Mouse (Mus musculus): Measurements from ENCODE around the gene Met.

Met gene

DNA sequence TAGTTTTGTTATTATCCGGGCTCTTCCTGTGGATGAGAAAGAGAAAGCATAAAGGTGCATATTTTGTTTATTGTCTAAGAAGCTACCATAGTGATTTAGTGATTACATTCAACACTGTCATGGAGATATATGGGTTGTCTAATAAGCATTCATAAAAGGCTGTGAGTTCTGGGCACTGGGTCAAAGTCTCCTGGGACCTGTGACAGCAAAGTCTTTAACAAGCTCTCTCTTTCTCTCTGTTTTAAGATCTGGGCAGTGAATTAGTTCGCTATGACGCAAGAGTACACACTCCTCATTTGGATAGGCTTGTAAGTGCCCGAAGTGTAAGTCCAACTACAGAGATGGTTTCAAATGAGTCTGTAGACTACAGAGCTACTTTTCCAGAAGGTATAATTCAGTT is 85.2 kb downstream of the Met start:
- DNase-seq (ENCODE audit: low spot score), result no peak

DNA sequence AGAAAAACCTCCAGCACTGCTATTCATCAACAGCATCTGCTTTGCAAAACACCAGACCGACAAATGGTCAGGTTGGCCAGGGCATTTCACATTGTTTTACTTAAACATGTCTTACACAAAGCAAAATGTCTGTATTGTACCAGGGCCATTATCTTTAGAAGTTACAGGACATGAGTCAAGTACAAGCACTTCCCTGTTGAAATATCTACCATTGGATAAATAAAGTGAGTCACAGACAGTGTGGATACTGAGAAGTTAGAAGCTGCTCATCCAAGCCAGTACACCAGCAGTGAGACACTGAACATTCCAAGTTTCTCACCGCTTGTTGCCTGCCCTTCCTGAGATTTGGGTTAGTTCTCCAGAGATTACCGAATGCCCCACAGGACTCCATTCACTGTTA is 86.0 kb downstream of the Met start:
- no peak for DNase-seq (ENCODE audit: low spot score)

DNA sequence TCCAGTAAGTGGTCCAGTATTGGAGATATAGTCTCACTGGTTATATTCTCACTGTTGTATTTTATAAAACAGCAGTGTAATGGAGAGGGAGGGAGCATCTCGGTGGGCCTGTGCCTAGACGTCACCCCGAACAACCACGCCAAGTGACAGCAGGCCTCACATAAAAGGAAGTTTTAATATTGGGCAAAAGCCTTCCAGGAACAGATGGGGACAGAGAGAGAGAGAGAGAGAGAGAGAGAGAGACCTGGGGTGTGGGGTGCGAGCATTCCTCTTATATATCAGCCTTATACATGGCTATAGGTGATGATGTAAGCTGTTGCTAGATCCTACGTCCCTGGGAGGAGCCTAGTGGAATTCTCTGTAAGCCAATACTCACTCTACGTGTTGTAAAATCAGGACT is 90.7 kb downstream of the Met start:
- no peak for DNase-seq (ENCODE audit: low spot score)

DNA sequence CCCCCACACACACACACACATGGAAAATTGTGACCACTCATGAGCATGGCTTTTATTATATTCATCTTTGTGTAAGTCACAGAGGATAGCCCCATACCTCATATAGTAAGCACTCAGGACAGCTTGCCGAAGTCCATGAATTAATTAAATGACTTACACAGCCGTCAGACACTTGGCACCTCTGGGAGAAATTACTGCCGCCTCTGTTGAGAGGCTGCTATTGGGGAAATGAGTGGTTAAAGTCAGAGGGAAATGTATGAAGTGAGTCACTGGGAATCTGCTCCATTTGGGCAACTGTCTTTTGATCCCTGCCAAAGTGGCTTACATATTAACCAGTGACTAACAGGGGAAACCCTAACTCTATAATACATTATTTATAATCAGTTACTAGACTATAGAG is 91.2 kb downstream of the Met start:
- no peak for DNase-seq (ENCODE audit: low spot score)

DNA sequence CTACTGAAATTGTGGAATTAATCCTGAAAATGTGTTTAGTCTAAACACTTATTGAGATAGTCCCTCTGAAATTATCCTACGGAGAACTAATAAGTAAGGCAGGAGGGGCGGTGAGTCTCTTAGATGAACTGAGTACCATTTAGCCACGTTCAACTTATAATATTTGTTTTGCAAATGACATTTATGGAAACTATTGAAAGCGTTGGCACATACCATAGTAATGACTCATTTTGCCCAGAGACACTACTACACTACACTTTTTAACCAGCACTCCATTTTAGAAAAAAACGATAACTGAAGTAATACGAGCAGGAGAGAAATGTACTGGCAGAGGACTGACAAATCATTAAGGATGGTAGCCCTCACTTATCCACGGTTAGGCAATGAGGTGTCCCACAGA is 92.1 kb downstream of the Met start:
- no peak for DNase-seq (ENCODE audit: low spot score)

DNA sequence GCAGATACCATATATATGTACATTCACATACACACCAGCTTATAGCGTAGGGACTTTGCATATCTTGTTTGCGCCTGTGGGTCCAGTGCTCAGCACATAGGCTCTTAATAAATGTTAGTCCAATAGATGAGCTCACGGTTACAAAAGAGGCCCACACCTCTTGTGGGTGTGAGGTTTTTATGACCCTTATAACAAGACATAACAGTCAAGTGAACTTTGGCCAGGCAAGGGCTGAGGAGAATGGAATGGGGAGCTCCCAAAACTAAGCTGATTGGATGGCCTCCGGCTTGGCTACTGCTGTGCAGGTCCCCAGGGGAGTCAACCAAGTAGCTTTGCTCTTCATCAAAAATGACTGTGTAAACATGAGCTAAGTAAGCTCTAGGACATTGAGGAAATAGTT is 96.1 kb downstream of the Met start:
- no peak for DNase-seq (ENCODE audit: low spot score)

DNA sequence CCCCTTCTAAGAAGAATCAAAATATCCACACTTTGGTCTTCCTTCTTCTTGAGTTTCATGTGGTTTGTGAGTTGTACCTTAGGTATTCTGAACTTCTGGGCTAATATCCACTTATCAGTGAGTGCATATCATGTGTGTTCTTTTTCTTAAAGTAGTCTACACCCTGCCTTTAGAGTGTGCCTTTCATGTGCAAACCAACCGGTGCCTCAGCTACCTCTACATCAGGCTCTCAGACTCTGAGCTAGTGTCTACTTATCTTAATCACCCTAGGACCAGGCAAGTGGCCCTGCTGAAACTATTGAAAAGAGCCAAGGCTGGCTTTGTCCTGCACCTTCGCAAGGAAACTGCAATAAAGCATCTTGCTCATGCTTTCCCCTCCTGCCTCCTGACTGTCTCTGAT is 97.7 kb downstream of the Met start:
- DNase-seq (ENCODE audit: low spot score), result no peak

DNA sequence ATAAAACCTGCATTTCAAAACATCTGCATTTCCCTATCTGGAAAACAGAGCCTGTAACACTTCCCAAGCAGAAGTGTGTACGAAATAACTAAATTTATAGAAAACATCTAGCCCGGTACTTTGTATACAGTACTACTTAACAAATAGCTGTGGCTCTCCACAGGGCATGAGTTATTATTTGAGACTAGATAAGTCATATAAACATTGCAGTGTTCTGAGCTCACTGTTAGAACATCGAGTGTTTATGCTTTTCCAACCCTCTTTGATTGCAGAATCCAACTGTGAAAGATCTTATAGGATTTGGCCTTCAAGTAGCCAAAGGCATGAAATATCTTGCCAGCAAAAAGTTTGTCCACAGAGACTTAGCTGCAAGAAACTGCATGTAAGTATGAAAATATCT is 98.3 kb downstream of the Met start:
- DNase-seq (ENCODE audit: low spot score), result no peak

DNA sequence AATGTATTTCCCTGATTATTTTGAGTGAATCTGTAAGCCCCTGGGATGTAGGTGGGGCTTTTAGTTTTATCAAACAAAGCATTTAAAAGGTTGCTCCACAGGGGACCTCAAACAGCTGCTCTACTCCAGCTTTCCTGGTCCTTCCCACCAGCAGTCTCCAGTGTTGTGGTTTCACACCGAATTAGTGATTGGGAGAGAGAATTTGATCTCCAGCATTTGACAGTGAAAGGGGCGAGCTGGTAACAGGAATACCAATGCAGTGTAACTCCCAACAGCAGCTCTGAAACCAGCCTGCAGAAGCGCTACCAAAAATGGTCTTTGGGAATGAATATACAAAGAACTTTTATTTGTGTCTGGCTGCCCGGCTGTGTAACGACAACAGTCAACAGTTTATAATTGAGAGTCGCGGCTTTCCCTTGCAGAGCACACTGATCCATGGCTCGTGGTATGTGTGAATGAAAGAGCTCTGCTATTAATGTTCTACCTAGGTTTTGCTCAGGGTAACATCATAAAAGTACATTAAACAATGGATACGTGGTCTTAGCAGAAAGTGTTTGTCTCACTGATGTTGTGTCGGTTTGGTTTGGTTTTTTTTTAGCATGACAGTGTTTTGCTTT is 99.0 kb downstream of the Met start:
- DNase-seq (ENCODE audit: low spot score), result no peak

DNA sequence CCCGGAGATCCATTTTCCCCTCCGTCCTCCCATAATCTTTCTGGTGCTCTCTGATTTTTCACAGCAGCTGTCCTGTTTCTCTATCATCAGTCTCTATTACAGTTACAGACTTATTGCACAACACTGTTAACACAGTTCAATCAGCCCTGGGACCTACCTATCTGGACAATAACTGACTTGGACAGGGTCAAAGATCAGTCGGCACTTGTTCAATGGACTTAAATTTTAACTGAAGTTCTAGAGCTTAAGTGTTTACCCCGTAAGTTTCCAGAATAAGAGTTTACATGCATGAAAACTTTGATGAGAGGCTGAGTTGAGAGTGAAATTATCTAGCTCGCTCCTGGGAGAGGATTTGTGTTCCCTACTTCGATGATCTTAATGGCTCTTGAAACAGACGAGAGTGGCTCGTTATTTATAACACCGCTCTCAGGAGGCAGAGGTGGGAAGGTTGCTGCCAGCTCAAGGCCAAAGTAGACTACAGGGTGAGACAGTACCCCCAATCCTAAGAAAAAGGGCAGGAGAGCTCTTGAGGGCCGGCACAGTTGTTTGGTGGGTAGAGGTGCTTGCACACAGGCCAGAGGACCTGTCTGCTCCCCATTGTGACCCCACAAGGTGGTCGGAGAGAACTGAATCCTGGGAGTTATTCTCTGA is 105.2 kb downstream of the Met start:
- DNase-seq (ENCODE audit: low spot score), result no peak

DNA sequence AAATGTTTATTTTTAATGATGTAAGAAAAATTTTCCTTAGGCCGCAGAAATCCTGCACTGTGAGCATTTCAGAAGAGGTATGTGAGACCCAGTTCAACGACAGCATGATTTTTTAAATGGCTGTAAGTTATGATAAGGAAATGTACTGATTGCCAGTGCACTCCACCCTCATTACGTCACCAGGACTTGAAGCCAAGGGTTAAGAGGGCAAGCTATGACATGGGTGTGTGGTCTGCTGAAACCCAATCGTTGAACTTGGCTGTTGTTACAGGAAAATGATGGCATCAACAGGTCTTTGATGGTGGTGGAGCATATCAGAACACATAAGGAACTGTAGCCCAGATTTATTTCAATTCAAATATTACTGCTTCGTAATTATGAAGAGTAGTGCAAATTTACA is 109.6 kb downstream of the Met start:
- DNase-seq (ENCODE audit: low spot score), result no peak

DNA sequence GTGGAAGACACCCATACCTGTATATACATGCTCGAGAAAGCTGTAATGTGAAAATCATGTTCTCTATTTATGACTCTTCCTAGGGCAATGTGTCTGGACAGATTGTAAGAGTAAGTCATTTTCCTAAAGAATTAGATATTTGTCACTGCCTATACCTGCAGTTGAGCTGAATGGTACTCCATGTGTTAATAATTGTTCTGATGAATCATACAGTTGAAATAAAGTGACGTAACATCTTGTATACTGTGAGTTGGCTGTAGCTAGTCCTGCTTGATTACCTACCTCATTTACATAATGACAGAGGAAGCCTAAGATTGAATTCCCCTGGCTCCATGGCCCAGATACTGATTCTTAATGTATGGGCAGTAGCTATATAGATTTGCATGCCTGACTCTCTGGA is 110.1 kb downstream of the Met start:
- no peak for DNase-seq (ENCODE audit: low spot score)

DNA sequence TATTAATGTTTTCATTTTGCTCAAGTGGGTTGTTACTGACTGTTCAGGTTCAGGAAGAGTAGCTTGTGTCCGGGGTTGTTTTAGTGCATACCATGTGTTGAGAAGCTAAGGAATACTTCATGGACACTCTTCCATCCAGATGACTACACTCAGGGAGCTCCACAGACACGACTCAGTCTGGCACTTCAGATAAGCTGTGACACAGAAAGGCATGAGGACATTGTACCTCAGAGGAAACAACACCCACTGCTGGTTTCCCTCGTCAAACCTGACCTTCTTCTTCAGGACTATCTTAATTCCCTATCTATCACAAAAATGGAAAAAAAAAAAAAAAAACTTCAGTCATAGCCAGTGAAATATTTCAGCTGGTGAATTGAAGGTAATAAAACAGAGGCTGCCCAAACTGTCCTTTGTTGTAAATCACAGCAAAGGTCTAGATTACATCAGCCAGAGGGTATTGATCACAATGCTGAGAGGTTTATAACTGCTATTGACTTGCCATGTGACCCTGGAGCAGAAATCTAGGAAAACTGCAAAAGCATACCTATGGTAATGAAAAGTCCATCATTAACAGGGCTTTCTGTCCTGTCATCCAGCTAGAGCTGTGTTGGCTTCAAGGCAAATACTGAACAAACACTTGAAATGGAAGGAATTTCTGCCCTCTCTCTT is 114.6 kb downstream of the Met start:
- no peak for DNase-seq (ENCODE audit: low spot score)

DNA sequence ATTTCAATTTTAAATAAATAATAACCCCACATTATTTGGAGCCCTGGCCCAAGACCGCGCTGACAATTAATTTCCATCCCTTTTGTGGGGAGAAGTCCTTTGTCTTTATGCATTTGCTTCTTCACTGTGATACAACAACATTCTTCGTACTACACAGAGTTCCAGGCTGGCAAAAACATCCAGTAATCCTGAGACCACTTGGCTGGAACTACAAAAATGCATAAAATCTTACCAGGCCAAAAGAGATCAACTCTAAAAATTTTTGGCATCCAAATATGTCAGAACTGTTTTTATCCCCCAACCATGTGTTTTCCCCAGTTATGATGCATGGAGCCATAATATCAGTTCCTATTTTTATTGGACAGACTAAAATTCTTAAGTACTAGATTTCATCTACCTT is 116.7 kb downstream of the Met start:
- DNase-seq (ENCODE audit: low spot score), result no peak

DNA sequence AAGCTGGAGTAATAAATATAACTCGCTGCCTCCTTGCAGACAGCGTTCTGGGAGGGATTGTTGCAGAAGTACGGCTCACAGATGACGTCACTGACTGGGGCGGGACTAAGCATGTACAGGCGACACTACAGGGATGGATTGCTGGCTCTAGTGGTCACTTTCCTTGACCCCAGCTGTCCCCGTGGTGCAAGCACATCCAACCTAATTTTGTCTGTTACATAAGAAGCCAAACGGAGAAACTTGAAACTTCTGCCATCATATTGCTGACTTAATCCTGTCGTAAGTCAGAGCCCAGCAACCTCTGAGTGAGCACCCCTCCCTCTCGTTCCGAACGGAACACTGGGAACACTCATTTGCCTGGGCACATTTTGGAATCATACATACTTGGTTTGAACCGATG is 120.4 kb downstream of the Met start:
- DNase-seq (ENCODE audit: low spot score), result peak; percentile 20

DNA sequence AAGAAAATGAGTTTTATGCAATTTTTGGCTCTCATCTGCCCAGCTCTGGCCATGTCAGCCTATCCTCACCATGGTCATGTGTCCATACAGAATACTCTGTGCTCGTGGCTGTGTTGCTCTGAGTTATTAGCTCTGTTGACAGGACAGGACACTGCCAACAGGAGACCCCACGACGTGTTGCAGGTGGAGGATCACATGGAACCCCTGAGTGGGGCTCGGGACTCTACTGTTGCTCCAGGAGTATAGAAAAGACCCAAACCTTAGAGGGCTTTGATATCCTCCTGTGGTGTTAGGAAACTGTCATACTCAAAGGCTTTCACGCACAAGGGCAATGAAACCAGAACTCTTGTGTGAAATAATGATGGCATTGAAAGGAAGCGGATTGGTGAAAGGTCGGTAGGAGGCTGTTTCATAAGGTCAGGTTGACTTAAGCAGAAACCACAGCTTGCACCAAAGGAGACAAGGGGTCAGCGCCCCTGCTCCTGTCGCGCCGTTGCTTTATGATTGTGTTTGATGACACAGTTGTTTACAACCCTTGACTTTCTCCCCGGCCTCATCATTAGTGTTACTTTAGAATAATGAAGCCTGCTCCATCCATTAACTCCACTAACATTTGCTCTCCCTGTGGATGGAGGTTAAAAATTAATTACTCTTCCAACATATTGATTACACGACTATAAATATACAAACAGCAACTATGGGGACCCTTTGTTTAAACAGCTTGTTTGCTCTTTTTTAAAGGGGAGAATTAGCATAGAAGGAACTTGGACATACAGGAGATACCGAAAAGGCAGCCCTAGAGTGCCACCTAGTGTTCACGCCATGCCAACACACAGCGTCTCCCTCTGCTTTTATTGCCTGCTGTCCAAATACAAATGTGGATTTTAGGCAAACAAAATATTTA is 125.7 kb downstream of the Met start:
- DNase-seq (ENCODE audit: low spot score), result peak; percentile 49

DNA sequence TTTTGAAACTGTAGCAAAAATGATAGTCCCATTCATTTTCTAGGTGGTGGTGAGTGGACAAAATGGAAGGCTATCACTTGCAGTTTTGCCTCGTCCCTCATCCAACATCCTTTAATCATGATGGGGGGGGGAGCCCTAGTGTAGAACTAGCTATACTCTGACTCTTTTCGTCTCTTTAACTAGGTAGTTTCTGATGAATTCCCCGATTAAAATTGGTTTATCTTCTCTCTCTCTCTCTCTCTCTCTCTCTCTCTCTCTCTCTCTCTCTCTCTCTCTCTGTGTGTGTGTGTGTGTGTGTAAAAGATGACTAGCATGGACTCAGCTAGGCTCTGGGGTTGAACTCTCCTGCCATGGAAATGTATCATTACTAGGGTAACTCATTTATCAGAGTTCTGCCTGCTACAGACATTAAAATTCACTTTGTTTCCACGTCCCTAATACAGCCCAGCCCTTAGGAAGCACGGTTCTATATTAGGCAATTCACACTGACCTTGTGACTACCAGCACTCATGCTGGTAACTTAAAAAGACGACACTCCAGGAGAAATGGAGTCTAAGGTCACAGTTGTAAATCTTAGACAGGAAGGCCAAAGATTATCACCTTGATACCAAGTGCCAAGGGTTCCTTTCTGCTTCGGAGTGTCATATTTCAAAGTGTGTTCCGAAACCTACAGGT is 126.5 kb downstream of the Met start:
- DNase-seq (ENCODE audit: low spot score), result no peak

DNA sequence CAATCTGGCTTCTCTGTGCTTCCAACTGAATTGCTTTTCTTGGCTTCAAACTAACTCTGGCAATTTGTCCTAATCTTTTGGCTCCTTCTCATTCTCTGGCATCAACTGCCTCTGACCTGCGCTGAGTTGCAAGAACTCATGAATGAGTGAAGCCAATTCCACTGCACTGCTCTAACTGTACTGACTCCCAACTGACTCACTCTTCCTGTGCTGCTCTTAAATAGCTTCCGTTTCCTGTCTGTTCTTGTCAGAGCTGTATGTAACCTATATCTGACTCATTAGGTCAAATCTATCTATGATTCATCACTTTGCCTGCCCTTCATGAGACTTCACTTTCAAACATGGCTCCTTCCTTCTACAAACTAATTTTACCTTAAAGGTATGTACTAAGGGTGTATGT is 130.4 kb downstream of the Met start:
- DNase-seq (ENCODE audit: low spot score), result no peak

DNA sequence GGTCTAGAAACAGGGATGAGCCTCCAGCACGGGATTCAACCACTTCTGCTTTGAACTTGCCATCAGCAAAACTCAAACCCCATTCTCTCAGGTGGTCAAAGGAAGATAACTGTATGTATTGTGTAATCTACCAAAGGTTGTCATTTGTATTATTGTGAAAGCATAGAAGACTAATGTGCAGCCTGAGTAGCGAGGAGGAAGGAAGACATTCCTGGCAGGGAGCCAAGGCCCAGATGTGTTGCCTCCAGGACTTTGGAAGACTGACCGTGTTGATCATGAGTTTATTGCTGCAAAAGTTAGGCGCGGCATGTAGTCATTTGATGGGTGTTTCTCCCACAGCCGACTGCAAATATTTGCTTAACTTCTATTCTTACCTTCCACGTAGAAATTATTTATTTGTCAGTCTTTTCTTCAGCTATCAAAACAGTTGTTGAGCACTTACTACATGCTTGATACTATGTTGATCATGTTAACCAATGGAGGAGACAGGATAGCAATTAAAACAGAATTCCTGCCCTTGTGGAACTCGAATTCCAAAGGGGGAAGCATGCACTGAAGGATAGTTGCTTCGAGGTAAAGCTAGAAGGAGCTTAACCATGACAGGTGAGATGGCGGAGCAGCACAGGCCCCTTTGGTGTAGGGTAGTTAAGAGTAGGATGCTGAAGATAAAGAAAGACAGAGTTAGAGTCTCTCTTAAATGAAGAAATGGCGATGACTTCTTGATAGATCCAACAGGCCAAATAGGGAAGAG is 132.3 kb downstream of the Met start:
- DNase-seq (ENCODE audit: low spot score), result no peak

DNA sequence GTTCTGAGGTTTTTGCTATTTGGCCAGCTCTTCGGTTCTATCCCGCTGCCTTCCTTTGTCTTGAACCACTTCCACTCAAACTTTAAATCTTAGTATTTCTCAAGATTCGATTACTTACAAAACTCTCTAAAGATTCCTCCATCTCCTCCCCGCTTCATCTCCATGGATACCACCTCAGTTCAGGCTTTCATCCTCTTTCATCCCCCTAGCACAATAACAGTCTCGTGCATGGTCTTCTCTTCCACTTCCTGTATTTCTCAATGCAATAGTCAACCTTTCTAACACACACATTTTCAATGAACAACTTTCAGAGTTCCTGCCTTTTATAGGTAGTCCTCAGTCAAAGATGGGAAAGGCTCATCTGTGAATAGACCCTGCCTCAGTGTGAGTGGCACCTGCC is 135.8 kb downstream of the Met start:
- no peak for DNase-seq (ENCODE audit: low spot score)

DNA sequence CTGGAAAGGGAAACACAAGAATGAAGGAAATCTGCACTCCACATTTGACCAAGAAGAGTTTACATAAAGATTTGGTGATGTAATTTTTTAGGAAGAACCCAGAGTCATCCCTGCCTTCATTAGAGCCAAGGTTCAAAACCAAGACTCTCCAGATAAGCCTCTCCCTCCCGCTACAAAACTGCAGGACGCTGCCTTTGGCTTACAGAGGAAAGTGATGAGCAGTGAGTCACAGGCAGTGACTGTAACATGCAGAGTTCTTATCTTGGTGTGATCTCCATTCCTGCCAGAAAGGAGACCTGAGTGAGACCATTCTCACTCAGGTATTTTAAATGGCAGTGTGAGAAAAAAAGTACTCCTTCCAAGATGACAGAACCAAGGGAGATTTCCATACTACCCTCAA is 137.9 kb downstream of the Met start:
- no peak for DNase-seq (ENCODE audit: low spot score)

DNA sequence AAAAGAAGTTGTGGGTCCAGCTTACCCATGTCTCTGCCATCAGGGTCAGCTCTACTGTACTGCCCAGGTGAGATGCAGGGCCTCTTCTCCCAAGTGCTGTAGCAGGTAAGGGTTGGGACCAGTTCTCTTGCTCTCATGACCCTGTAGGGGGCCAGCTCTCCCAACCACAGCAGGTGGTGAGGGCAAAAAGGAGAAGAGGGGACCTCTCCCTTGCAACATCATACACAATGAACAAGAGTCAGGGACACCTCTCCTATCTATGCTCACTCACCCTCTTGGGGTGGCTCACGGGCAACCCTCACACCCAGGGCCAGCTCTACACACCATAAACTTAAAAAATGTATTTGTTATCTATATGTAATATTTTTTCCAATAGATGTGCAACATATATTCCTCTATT is 143.3 kb downstream of the Met start:
- no peak for DNase-seq (ENCODE audit: low spot score)

Data from urinary bladder, postnatal 10 days (tissue).